Mouse (Mus musculus): Measurements from ENCODE around the gene Psmb7. TPM values are rescaled to one million over a fixed set of nuclear protein-coding genes. Genes with fewer than 3 reads are reported as not detected.
A peak's percentile ranks its signal among the peaks of the same experiment; 100 is the strongest.

Gene Psmb7
- polyA plus RNA-seq, 1 experiment from 2014 or later = 234 TPM

- H3K4me1 ChIP-seq (ENCODE audit: control insufficient read depth, insufficient read depth, low read length) = peaks cover 5% of the 10 kb centered on the region
- H3K9ac ChIP-seq (ENCODE audit: low read depth, low read length) = no peak overlapping the region
- 57% methylated on average over 7 of the region's 7 CpGs for WGBS
- H3K27ac ChIP-seq (ENCODE audit: low read length) = no peak overlapping the region
- no peak for ATAC-seq
- H3K4me2 ChIP-seq (ENCODE audit: low read depth, low read length) = no peak overlapping the region
- H3K36me3 ChIP-seq (ENCODE audit: control insufficient read depth, insufficient read depth, low read length) = no peaks in the 10 kb centered on the region
- H3K9me3 ChIP-seq (ENCODE audit: control insufficient read depth, low read length) = no peaks in the 10 kb centered on the region
- H3K27me3 ChIP-seq (replicated peaks; ENCODE audit: control insufficient read depth, insufficient read depth, low read length) = no peaks in the 10 kb centered on the region
- H3K4me3 ChIP-seq (ENCODE audit: low read length) = no peak overlapping the region
Measured at GRCm38 (mm10) chr2:38647661-38648060, 3.8 kb upstream of the Psmb7 start.

GRCm38 (mm10) chr2:38647201-38647606, 3.3 kb upstream of the Psmb7 start:
- H3K27me3 ChIP-seq (replicated peaks; ENCODE audit: control insufficient read depth, insufficient read depth, low read length) = no peaks in the 10 kb centered on the region
- no peak overlapping the region for H3K9ac ChIP-seq (ENCODE audit: low read depth, low read length)
- no peak for ATAC-seq
- no peaks in the 10 kb centered on the region for H3K36me3 ChIP-seq (ENCODE audit: control insufficient read depth, insufficient read depth, low read length)
- H3K27ac ChIP-seq (ENCODE audit: low read length) = no peak overlapping the region
- 60% methylated on average over 8 of the region's 8 CpGs for WGBS
- H3K4me1 ChIP-seq (ENCODE audit: control insufficient read depth, insufficient read depth, low read length) = peaks cover 6% of the 10 kb centered on the region
- H3K9me3 ChIP-seq (ENCODE audit: control insufficient read depth, low read length) = no peaks in the 10 kb centered on the region
- no peak overlapping the region for H3K4me2 ChIP-seq (ENCODE audit: low read depth, low read length)
- no peak overlapping the region for H3K4me3 ChIP-seq (ENCODE audit: low read length)

GRCm38 (mm10) chr2:38645936-38646335, 2.0 kb upstream of the Psmb7 start:
- 2% methylated on average over 3 of the region's 3 CpGs for WGBS
- Histone ChIP-seq H3K36me3 (ENCODE audit: control insufficient read depth, insufficient read depth, low read length) (no peaks in the 10 kb centered on the region), H3K4me3 (ENCODE audit: low read length) (no peak overlapping the region), H3K27ac (ENCODE audit: low read length) (no peak overlapping the region), H3K9ac (ENCODE audit: low read depth, low read length) (no peak overlapping the region), H3K9me3 (ENCODE audit: control insufficient read depth, low read length) (no peaks in the 10 kb centered on the region), H3K4me2 (ENCODE audit: low read depth, low read length) (no peak overlapping the region), H3K4me1 (ENCODE audit: control insufficient read depth, insufficient read depth, low read length) (peaks cover 6% of the 10 kb centered on the region), H3K27me3 (replicated peaks; ENCODE audit: control insufficient read depth, insufficient read depth, low read length) (no peaks in the 10 kb centered on the region)
- ATAC-seq = peak; percentile 63

- Histone ChIP-seq H3K36me3 (ENCODE audit: control insufficient read depth, insufficient read depth, low read length) (no peaks in the 10 kb centered on the region), H3K27me3 (replicated peaks; ENCODE audit: control insufficient read depth, insufficient read depth, low read length) (no peaks in the 10 kb centered on the region), H3K27ac (ENCODE audit: low read length) (no peak overlapping the region), H3K4me2 (ENCODE audit: low read depth, low read length) (no peak overlapping the region), H3K4me1 (ENCODE audit: control insufficient read depth, insufficient read depth, low read length) (peaks cover 6% of the 10 kb centered on the region), H3K4me3 (ENCODE audit: low read length) (no peak overlapping the region), H3K9ac (ENCODE audit: low read depth, low read length) (no peak overlapping the region), H3K9me3 (ENCODE audit: control insufficient read depth, low read length) (no peaks in the 10 kb centered on the region)
- WGBS = 88% methylated on average over 1 of the region's 1 CpGs
- no peak for ATAC-seq
Measured at GRCm38 (mm10) chr2:38641761-38642160, 2.1 kb downstream of the Psmb7 start.

GRCm38 (mm10) chr2:38637716-38638267, 6.1 kb downstream of the Psmb7 start:
- Histone ChIP-seq H3K36me3 (ENCODE audit: control insufficient read depth, insufficient read depth, low read length) (0 out of 2 replicates have a peak, but pooled peaks cover 6% of the 10 kb centered on the region), H3K4me3 (ENCODE audit: low read length) (no peak overlapping the region), H3K9ac (ENCODE audit: low read depth, low read length) (no peak overlapping the region), H3K4me2 (ENCODE audit: low read depth, low read length) (no peak overlapping the region), H3K9me3 (ENCODE audit: control insufficient read depth, low read length) (no peaks in the 10 kb centered on the region), H3K27me3 (replicated peaks; ENCODE audit: control insufficient read depth, insufficient read depth, low read length) (no peaks in the 10 kb centered on the region), H3K4me1 (ENCODE audit: control insufficient read depth, insufficient read depth, low read length) (peaks cover 2% of the 10 kb centered on the region), H3K27ac (ENCODE audit: low read length) (no peak overlapping the region)
- no peak for ATAC-seq
- 72% methylated on average over 4 of the region's 4 CpGs for WGBS

- Histone ChIP-seq H3K9me3 (ENCODE audit: control insufficient read depth, low read length) (no peaks in the 10 kb centered on the region), H3K4me3 (ENCODE audit: low read length) (no peak overlapping the region), H3K27ac (ENCODE audit: low read length) (no peak overlapping the region), H3K27me3 (replicated peaks; ENCODE audit: control insufficient read depth, insufficient read depth, low read length) (no peaks in the 10 kb centered on the region), H3K36me3 (ENCODE audit: control insufficient read depth, insufficient read depth, low read length) (peaks cover 7% of the 10 kb centered on the region; the same call in 1 of the 2 replicates), H3K4me2 (ENCODE audit: low read depth, low read length) (no peak overlapping the region), H3K9ac (ENCODE audit: low read depth, low read length) (no peak overlapping the region), H3K4me1 (ENCODE audit: control insufficient read depth, insufficient read depth, low read length) (no peaks in the 10 kb centered on the region)
- no peak for ATAC-seq
- 92% methylated on average over 2 of the region's 2 CpGs for WGBS
Measured at GRCm38 (mm10) chr2:38630574-38630973, 13.3 kb downstream of the Psmb7 start.

- ATAC-seq = no peak
- Histone ChIP-seq H3K9me3 (ENCODE audit: control insufficient read depth, low read length) (no peaks in the 10 kb centered on the region), H3K4me1 (ENCODE audit: control insufficient read depth, insufficient read depth, low read length) (no peaks in the 10 kb centered on the region), H3K27ac (ENCODE audit: low read length) (no peak overlapping the region), H3K27me3 (replicated peaks; ENCODE audit: control insufficient read depth, insufficient read depth, low read length) (no peaks in the 10 kb centered on the region), H3K36me3 (ENCODE audit: control insufficient read depth, insufficient read depth, low read length) (peaks cover 7% of the 10 kb centered on the region; the same call in 1 of the 2 replicates), H3K4me3 (ENCODE audit: low read length) (no peak overlapping the region), H3K9ac (ENCODE audit: low read depth, low read length) (no peak overlapping the region), H3K4me2 (ENCODE audit: low read depth, low read length) (no peak overlapping the region)
- 95% methylated on average over 3 of the region's 3 CpGs for WGBS
Measured at GRCm38 (mm10) chr2:38629451-38629850, 14.4 kb downstream of the Psmb7 start.

GRCm38 (mm10) chr2:38628801-38629200, 15.1 kb downstream of the Psmb7 start:
- WGBS = 94% methylated on average over 4 of the region's 4 CpGs
- H3K9me3 ChIP-seq (ENCODE audit: control insufficient read depth, low read length) = no peaks in the 10 kb centered on the region
- no peak overlapping the region for H3K27ac ChIP-seq (ENCODE audit: low read length)
- no peak for ATAC-seq
- H3K27me3 ChIP-seq (replicated peaks; ENCODE audit: control insufficient read depth, insufficient read depth, low read length) = no peaks in the 10 kb centered on the region
- no peak overlapping the region for H3K4me2 ChIP-seq (ENCODE audit: low read depth, low read length)
- no peak overlapping the region for H3K9ac ChIP-seq (ENCODE audit: low read depth, low read length)
- no peak overlapping the region for H3K4me3 ChIP-seq (ENCODE audit: low read length)
- H3K4me1 ChIP-seq (ENCODE audit: control insufficient read depth, insufficient read depth, low read length) = 0 out of 2 replicates have a peak, but pooled peaks cover 2% of the 10 kb centered on the region
- peaks cover 7% of the 10 kb centered on the region; the same call in 1 of the 2 replicates for H3K36me3 ChIP-seq (ENCODE audit: control insufficient read depth, insufficient read depth, low read length)

- 0 out of 2 replicates have a peak, but pooled peaks have one; percentile 42 for ATAC-seq
- Histone ChIP-seq H3K36me3 (ENCODE audit: control insufficient read depth, insufficient read depth, low read length) (peaks cover 4% of the 10 kb centered on the region; the same call in 1 of the 2 replicates), H3K4me2 (ENCODE audit: low read depth, low read length) (no peak overlapping the region), H3K27me3 (replicated peaks; ENCODE audit: control insufficient read depth, insufficient read depth, low read length) (no peaks in the 10 kb centered on the region), H3K9me3 (ENCODE audit: control insufficient read depth, low read length) (no peaks in the 10 kb centered on the region), H3K4me1 (ENCODE audit: control insufficient read depth, insufficient read depth, low read length) (0 out of 2 replicates have a peak, but pooled peaks cover 5% of the 10 kb centered on the region), H3K27ac (ENCODE audit: low read length) (no peak overlapping the region), H3K9ac (ENCODE audit: low read depth, low read length) (no peak overlapping the region), H3K4me3 (ENCODE audit: low read length) (no peak overlapping the region)
- WGBS = 76% methylated on average over 8 of the region's 8 CpGs
Measured at GRCm38 (mm10) chr2:38623821-38624590, 19.9 kb downstream of the Psmb7 start.
